Mouse (Mus musculus) stomach, postnatal 0 days (tissue): Measurements from ENCODE around the gene Cort. TPM values are rescaled to one million over a fixed set of nuclear protein-coding genes. Genes with fewer than 3 reads are reported as not detected.

Experiments
- ATAC-seq: fragments of 200-750 bp; cut with Nextera tagmentation; 2 replicates; pipeline ENCODE4 v1.8.0; 2017; ENCODE audit not compliant: low FRiP score, low TSS enrichment
- DNase-seq: peaks from one replicate; pipeline ENCODE4 v3.0.0-alpha.2; 2016; ENCODE audit warnings: low spot score
- H3K27ac ChIP-seq: fragments of 300-500 bp; sonication (generic); replicated peaks from 2 replicates; pipeline ENCODE4 v1.5.1; 2014; ENCODE audit warnings: mild to moderate bottlenecking, control low read depth
- H3K27me3 ChIP-seq: fragments of 300-500 bp; sonication (generic); 2 replicates; pipeline ENCODE4 v1.6.1; 2014; ENCODE audit warnings: low read length; ENCODE audit not compliant: control insufficient read depth, insufficient read depth
- H3K36me3 ChIP-seq: fragments of 300-500 bp; sonication (generic); 2 replicates; pipeline ENCODE4 v1.6.1; 2014; ENCODE audit warnings: low read length, mixed read lengths; ENCODE audit not compliant: control insufficient read depth, insufficient read depth
- H3K4me1 ChIP-seq: fragments of 300-500 bp; sonication (generic); replicated peaks from 2 replicates; pipeline ENCODE4 v1.6.1; 2014; ENCODE audit warnings: antibody characterized with exemption; ENCODE audit not compliant: control insufficient read depth, insufficient read depth
- H3K4me2 ChIP-seq: fragments of 300-500 bp; sonication (generic); replicated peaks from 2 replicates; pipeline ENCODE4 v1.6.1; 2014; ENCODE audit warnings: low read depth, mild to moderate bottlenecking, control low read depth, moderate library complexity
- H3K4me3 ChIP-seq: fragments of 300-500 bp; sonication (generic); 2 replicates; pipeline ENCODE4 v1.5.1; 2014; ENCODE audit warnings: low read depth, low read length, control low read depth
- H3K9ac ChIP-seq: fragments of 300-500 bp; sonication (generic); 2 replicates; pipeline ENCODE4 v1.6.1; 2014; ENCODE audit warnings: mild to moderate bottlenecking, low read length, control low read depth, mixed read lengths
- H3K9me3 ChIP-seq: fragments of 300-500 bp; sonication (generic); 2 replicates; pipeline ENCODE4 v1.6.1; 2016; ENCODE audit warnings: low read length; ENCODE audit not compliant: control insufficient read depth
- CTCF ChIP-seq: IDR thresholded peaks from 2 replicates; pipeline ENCODE4 v1.5.1; 2016; ENCODE audit warnings: antibody characterized with exemption, low read depth, mild to moderate bottlenecking, moderate library complexity
- EP300 ChIP-seq: optimal IDR thresholded peaks from 2 replicates; pipeline ENCODE3; 2016; ENCODE audit warnings: antibody characterized with exemption
- WGBS: fragments of 180-500 bp; shearing (Covaris S2); extraction: QIAGEN DNeasy Blood & Tissue Kit; methylation state at CpG from one replicate; pipeline ENCODE4 v1.1.7; 2014; 5-methylcytosine and 5-hydroxymethylcytosine counted together
- polyA plus RNA-seq: library from polyadenylated mRNA; unstranded; fragments of >200 nt; fragmentation: Nextera tagmentation; extraction: Ambion mirVana; gene quantifications from 2 replicates; pipeline ENCODE4 v1.2.1, GENCODE M21; 2015

Gene Cort
- polyA plus RNA-seq, 1 experiment from 2014 or later: not detected

- 0 out of 2 replicates have a peak, but pooled peaks cover 2% of the 10 kb centered on the region for H3K4me1 ChIP-seq
These were observed 46.5 kb downstream of the Cort start for GRCm38 (mm10) chr4:149080111-149080510.

GRCm38 (mm10) chr4:149079629-149080028 lies 46.9 kb downstream of the Cort start:
- no peak for DNase-seq
- Histone ChIP-seq H3K27me3 (no peaks in the 10 kb centered on the region), H3K9me3 (no peaks in the 10 kb centered on the region), H3K27ac (no peak overlapping the region), H3K4me1 (0 out of 2 replicates have a peak, but pooled peaks cover 2% of the 10 kb centered on the region), H3K9ac (no peak overlapping the region), H3K4me2 (no peak overlapping the region), H3K4me3 (no peak overlapping the region), H3K36me3 (peaks cover 7% of the 10 kb centered on the region; the same call in 1 of the 2 replicates)
- TF ChIP-seq EP300 (no peak), CTCF (no peak)
- ATAC-seq: no peak
- WGBS: 73% methylated on average over 6 of the region's 6 CpGs

More at GRCm38 (mm10) chr4:149080111-149080510, 46.5 kb downstream of the Cort start:
- TF ChIP-seq EP300: no peak
- TF ChIP-seq CTCF: no peak
- no peak for DNase-seq
- WGBS: 79% methylated on average over 8 of the region's 8 CpGs
- no peaks in the 10 kb centered on the region for H3K27me3 ChIP-seq
- no peak overlapping the region for H3K4me2 ChIP-seq
- no peak overlapping the region for H3K9ac ChIP-seq
- ATAC-seq: no peak
- H3K9me3 ChIP-seq: no peaks in the 10 kb centered on the region
- no peak overlapping the region for H3K4me3 ChIP-seq
- peaks cover 5% of the 10 kb centered on the region; the same call in 1 of the 2 replicates for H3K36me3 ChIP-seq
- no peak overlapping the region for H3K27ac ChIP-seq

- ATAC-seq: no peak
- 57% methylated on average over 4 of the region's 4 CpGs for WGBS
- H3K27ac ChIP-seq: no peak overlapping the region
These were observed 48.3 kb downstream of the Cort start for GRCm38 (mm10) chr4:149078261-149078660.

GRCm38 (mm10) chr4:149075871-149076575 lies 50.5 kb downstream of the Cort start:
- peaks cover 7% of the 10 kb centered on the region; the same call in 1 of the 2 replicates for H3K36me3 ChIP-seq
- H3K4me2 ChIP-seq: peak overlapping the region; percentile 27
- no peaks in the 10 kb centered on the region for H3K4me1 ChIP-seq
- no peaks in the 10 kb centered on the region for H3K9me3 ChIP-seq
- ATAC-seq: peak; percentile 83
- no peak overlapping the region for H3K9ac ChIP-seq
- H3K27ac ChIP-seq: peak overlapping the region; percentile 85
- 19% methylated on average over 10 of the region's 10 CpGs for WGBS
- TF ChIP-seq CTCF: peak; percentile 71
- TF ChIP-seq EP300: no peak
- no peaks in the 10 kb centered on the region for H3K27me3 ChIP-seq
- H3K4me3 ChIP-seq: no peak overlapping the region
- peak; percentile 73 for DNase-seq

More at GRCm38 (mm10) chr4:149078261-149078660, 48.3 kb downstream of the Cort start:
- TF ChIP-seq CTCF: no peak
- no peak for TF ChIP-seq EP300
- Histone ChIP-seq H3K36me3 (peaks cover 7% of the 10 kb centered on the region; the same call in 1 of the 2 replicates), H3K4me3 (no peak overlapping the region), H3K27me3 (no peaks in the 10 kb centered on the region), H3K4me2 (no peak overlapping the region), H3K9ac (no peak overlapping the region), H3K4me1 (0 out of 2 replicates have a peak, but pooled peaks cover 2% of the 10 kb centered on the region), H3K9me3 (no peaks in the 10 kb centered on the region)
- DNase-seq: no peak

GRCm38 (mm10) chr4:149075073-149075472 lies 51.5 kb downstream of the Cort start:
- no peak overlapping the region for H3K9ac ChIP-seq

More at GRCm38 (mm10) chr4:149075073-149075472, 51.5 kb downstream of the Cort start:
- Histone ChIP-seq H3K27ac (peak overlapping the region; percentile 85), H3K4me2 (peak overlapping the region; percentile 27; the same call in 1 of the 2 replicates), H3K27me3 (no peaks in the 10 kb centered on the region), H3K4me1 (no peaks in the 10 kb centered on the region), H3K9me3 (no peaks in the 10 kb centered on the region), H3K4me3 (no peak overlapping the region), H3K36me3 (peaks cover 7% of the 10 kb centered on the region; the same call in 1 of the 2 replicates)
- ATAC-seq (peak; percentile 24; the same call in 1 of the 2 replicates), DNase-seq (peak; percentile 52)
- WGBS: 60% methylated on average over 13 of the region's 13 CpGs
- TF ChIP-seq EP300 (no peak), CTCF (no peak)

Other genes with a start within 250 kb of the Cort start
- 39.7 and 42.9 TPM in 2 replicates for gene Pex14, start 26.9 kb downstream of the Cort start, polyA plus RNA-seq
- gene Dffa, start 22.6 kb downstream of the Cort start, polyA plus RNA-seq: 20.1 and 21.7 TPM in 2 replicates
- 10.6 and 11.5 TPM in 2 replicates for gene Cenps, start 10.9 kb upstream of the Cort start, polyA plus RNA-seq
- 266 and 290 TPM in 2 replicates for gene Pgd, start 40.0 kb upstream of the Cort start, polyA plus RNA-seq
- gene Kif1b, start 180.9 kb upstream of the Cort start, polyA plus RNA-seq: 18.0 and 23.9 TPM in 2 replicates